Mouse (Mus musculus): ENCODE measurements at regions not wholly inside any gene's neighbourhood (a gene's known extent, or its start where the extent isn't known, plus 50 kb on each side); places are given as distances from the start of the nearest gene placed in this dataset.

- WGBS: 83% methylated on average over 4 of the region's 4 CpGs
- Histone ChIP-seq H3K36me3 (ENCODE audit: control insufficient read depth, insufficient read depth, low read length) (no peaks in the 10 kb centered on the region), H3K27ac (ENCODE audit: insufficient read depth, low read length) (no peak overlapping the region), H3K27me3 (ENCODE audit: control insufficient read depth, insufficient read depth, low read length) (no peaks in the 10 kb centered on the region), H3K4me3 (ENCODE audit: extremely low read depth, insufficient read depth, insufficient read length) (no peak overlapping the region), H3K4me1 (ENCODE audit: control insufficient read depth, insufficient read depth, insufficient read length) (peaks cover 2% of the 10 kb centered on the region; the same call in 1 of the 2 replicates)
- no peak for TF ChIP-seq POLR2A (IDR thresholded peaks at IDR 0.05; ENCODE audit: low read depth, low read length)
- TF ChIP-seq CTCF (IDR thresholded peaks at IDR 0.05; ENCODE audit: extremely low read depth, insufficient read depth, insufficient read length, insufficient replicate concordance): no peak
- DNase-seq (ENCODE audit: low read depth in 1 of 2, low spot score in 2 of 2): no peak
Measured at GRCm38 (mm10) chr17:51683318-51683717, 149.8 kb downstream of the Satb1 start.

DNA sequence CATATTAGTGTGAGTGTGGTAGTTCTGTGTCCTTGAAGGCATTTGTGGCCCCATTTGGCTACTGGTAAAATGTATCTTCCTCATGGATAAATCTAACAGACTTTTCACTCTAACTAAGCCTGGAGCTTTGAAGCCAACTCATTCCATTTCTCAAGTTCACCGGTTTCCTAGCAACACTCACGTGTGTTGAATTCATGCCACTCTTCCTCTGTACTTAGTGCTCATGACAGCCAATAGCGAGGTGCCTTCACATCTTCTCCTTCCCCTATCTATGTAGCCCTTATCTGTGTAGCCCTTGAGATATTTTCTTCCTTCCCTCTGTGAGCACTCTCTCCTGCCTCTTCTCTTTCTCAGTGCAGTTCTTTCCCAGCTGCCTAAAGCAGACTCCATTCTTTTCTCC lies 150.7 kb downstream of the Satb1 start:
- no peaks in the 10 kb centered on the region for H3K36me3 ChIP-seq (ENCODE audit: control insufficient read depth, insufficient read depth, low read length)
- WGBS: 82% methylated on average over 3 of the region's 3 CpGs
- no peaks in the 10 kb centered on the region for H3K27me3 ChIP-seq (ENCODE audit: control insufficient read depth, insufficient read depth, low read length)
- H3K4me1 ChIP-seq (ENCODE audit: control insufficient read depth, insufficient read depth, insufficient read length): no peaks in the 10 kb centered on the region
- no peak for DNase-seq (ENCODE audit: low read depth in 1 of 2, low spot score in 2 of 2)
- no peak overlapping the region for H3K4me3 ChIP-seq (ENCODE audit: extremely low read depth, insufficient read depth, insufficient read length)
- TF ChIP-seq CTCF (IDR thresholded peaks at IDR 0.05; ENCODE audit: extremely low read depth, insufficient read depth, insufficient read length, insufficient replicate concordance) (no peak), POLR2A (IDR thresholded peaks at IDR 0.05; ENCODE audit: low read depth, low read length) (no peak)
- H3K27ac ChIP-seq (ENCODE audit: insufficient read depth, low read length): no peak overlapping the region

DNA sequence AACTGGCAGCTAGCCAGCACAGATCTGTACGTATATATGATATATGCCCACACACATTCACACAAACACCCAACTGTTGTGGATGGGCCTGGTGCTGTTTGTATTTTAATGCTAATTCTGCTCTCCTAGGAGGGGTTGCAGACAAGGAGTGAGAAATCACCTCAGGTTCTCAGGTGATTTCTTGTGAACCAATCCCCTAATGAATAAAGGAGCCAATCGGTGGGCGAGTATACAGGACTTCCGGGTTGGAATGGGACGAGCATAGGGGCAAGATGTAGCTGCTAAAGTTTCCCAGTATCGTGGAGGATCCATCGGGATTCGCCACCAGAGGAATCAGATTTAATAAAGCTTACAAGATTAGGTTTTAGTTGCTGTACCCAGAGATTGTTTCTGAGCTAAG lies 155.6 kb downstream of the Satb1 start:
- WGBS: 94% methylated on average over 8 of the region's 8 CpGs
- H3K27ac ChIP-seq (ENCODE audit: insufficient read depth, low read length): no peak overlapping the region
- DNase-seq (ENCODE audit: low read depth in 1 of 2, low spot score in 2 of 2): no peak
- H3K36me3 ChIP-seq (ENCODE audit: control insufficient read depth, insufficient read depth, low read length): no peaks in the 10 kb centered on the region
- no peak overlapping the region for H3K4me3 ChIP-seq (ENCODE audit: extremely low read depth, insufficient read depth, insufficient read length)
- no peak for TF ChIP-seq POLR2A (IDR thresholded peaks at IDR 0.05; ENCODE audit: low read depth, low read length)
- no peak for TF ChIP-seq CTCF (IDR thresholded peaks at IDR 0.05; ENCODE audit: extremely low read depth, insufficient read depth, insufficient read length, insufficient replicate concordance)
- no peaks in the 10 kb centered on the region for H3K4me1 ChIP-seq (ENCODE audit: control insufficient read depth, insufficient read depth, insufficient read length)
- no peaks in the 10 kb centered on the region for H3K27me3 ChIP-seq (ENCODE audit: control insufficient read depth, insufficient read depth, low read length)

DNA sequence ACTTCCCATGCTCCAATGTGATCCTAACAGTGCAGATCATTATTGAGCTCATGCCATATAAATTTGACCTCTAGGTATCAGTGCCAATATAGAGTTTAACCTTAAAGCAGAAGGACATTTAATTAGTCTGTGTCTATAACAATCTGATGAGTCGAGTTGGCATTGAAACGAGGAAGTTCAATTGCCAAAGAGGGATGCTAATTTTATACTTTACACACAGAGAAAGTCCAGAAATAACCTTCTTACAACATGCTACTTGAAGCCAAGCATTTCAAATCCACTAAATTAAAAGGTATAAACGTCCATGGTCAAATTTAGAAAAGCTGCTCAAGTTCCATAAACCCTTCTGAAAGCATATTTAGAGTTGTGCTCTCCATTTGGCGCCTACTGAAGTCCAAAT lies 174.7 kb downstream of the Satb1 start:
- DNase-seq (ENCODE audit: low read depth in 1 of 2, low spot score in 2 of 2): no peak
- Histone ChIP-seq H3K27ac (ENCODE audit: insufficient read depth, low read length) (no peak overlapping the region), H3K4me1 (ENCODE audit: control insufficient read depth, insufficient read depth, insufficient read length) (no peaks in the 10 kb centered on the region), H3K36me3 (ENCODE audit: control insufficient read depth, insufficient read depth, low read length) (no peaks in the 10 kb centered on the region), H3K27me3 (ENCODE audit: control insufficient read depth, insufficient read depth, low read length) (no peaks in the 10 kb centered on the region), H3K4me3 (ENCODE audit: extremely low read depth, insufficient read depth, insufficient read length) (no peak overlapping the region)
- TF ChIP-seq POLR2A (IDR thresholded peaks at IDR 0.05; ENCODE audit: low read depth, low read length): no peak
- WGBS: 32% methylated on average over 4 of the region's 4 CpGs

DNA sequence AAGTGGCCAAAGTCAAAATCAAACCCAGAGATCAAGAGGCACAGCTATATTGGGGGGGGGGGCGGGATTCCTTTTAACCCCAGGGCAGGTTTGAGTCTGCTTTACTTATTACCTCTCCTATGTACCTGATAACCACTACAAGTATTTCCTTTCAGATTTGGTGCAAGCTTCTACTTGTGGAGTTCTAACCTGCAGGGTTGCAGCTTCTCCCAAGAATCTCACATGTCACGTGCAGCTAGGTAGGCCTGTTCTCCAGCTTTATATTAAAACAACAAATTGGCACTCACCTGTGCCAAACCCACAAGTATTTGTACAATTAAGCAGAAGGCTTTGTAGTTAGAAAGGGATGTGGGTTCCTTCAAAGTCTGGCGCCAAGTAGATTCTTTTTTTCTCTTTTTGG lies 179.2 kb downstream of the Satb1 start:
- Histone ChIP-seq H3K4me1 (ENCODE audit: control insufficient read depth, insufficient read depth, insufficient read length) (no peaks in the 10 kb centered on the region), H3K27ac (ENCODE audit: insufficient read depth, low read length) (no peak overlapping the region), H3K4me3 (ENCODE audit: extremely low read depth, insufficient read depth, insufficient read length) (no peak overlapping the region), H3K27me3 (ENCODE audit: control insufficient read depth, insufficient read depth, low read length) (no peaks in the 10 kb centered on the region), H3K36me3 (ENCODE audit: control insufficient read depth, insufficient read depth, low read length) (no peaks in the 10 kb centered on the region)
- TF ChIP-seq CTCF (IDR thresholded peaks at IDR 0.05; ENCODE audit: extremely low read depth, insufficient read depth, insufficient read length, insufficient replicate concordance) (no peak), POLR2A (IDR thresholded peaks at IDR 0.05; ENCODE audit: low read depth, low read length) (no peak)
- WGBS: 81% methylated on average over 3 of the region's 3 CpGs
- no peak for DNase-seq (ENCODE audit: low read depth in 1 of 2, low spot score in 2 of 2)

- Histone ChIP-seq H3K27me3 (ENCODE audit: control insufficient read depth, insufficient read depth, low read length) (no peaks in the 10 kb centered on the region), H3K4me1 (ENCODE audit: control insufficient read depth, insufficient read depth, insufficient read length) (no peaks in the 10 kb centered on the region), H3K4me3 (ENCODE audit: extremely low read depth, insufficient read depth, insufficient read length) (no peak overlapping the region), H3K36me3 (ENCODE audit: control insufficient read depth, insufficient read depth, low read length) (no peaks in the 10 kb centered on the region), H3K27ac (ENCODE audit: insufficient read depth, low read length) (no peak overlapping the region)
- TF ChIP-seq CTCF (IDR thresholded peaks at IDR 0.05; ENCODE audit: extremely low read depth, insufficient read depth, insufficient read length, insufficient replicate concordance) (no peak), POLR2A (IDR thresholded peaks at IDR 0.05; ENCODE audit: low read depth, low read length) (no peak)
- DNase-seq (ENCODE audit: low read depth in 1 of 2, low spot score in 2 of 2): no peak
- 46% methylated on average over 2 of the region's 2 CpGs for WGBS
Measured at GRCm38 (mm10) chr17:51651880-51652279, 181.2 kb downstream of the Satb1 start.

DNA sequence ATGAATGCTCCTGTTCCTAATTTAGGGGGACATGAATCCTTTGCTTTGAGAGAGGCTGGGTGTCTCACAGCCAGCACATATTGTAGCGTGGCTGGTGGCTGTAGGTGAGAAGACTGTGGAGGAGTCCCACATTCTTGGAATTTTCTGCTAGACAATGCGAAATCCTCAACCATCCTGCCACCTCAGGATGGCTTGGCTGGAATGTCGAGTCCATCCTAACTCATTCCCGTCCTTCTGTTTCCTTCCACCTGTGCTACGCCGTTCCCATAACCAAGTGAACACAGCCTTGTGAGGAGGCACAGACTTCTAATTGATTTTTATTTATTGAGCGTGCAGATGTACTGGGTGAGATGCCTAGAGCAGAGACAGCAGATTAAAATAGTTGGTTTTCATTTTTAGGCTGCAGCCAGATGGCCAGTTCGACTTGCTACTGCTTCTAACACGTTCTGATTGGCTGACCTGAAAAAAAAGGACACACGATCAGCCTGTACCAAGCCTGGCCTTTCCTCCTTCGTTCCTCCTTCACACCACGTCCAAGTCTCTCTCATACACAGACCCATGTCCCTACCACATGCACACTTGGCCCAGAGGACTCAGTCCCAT lies 183.8 kb downstream of the Satb1 start:
- Histone ChIP-seq H3K4me3 (ENCODE audit: extremely low read depth, insufficient read depth, insufficient read length) (no peak overlapping the region), H3K4me1 (ENCODE audit: control insufficient read depth, insufficient read depth, insufficient read length) (no peaks in the 10 kb centered on the region), H3K36me3 (ENCODE audit: control insufficient read depth, insufficient read depth, low read length) (no peaks in the 10 kb centered on the region), H3K27me3 (ENCODE audit: control insufficient read depth, insufficient read depth, low read length) (no peaks in the 10 kb centered on the region), H3K27ac (ENCODE audit: insufficient read depth, low read length) (no peak overlapping the region)
- WGBS: 90% methylated on average over 12 of the region's 12 CpGs
- TF ChIP-seq CTCF (IDR thresholded peaks at IDR 0.05; ENCODE audit: extremely low read depth, insufficient read depth, insufficient read length, insufficient replicate concordance): no peak
- no peak for TF ChIP-seq POLR2A (IDR thresholded peaks at IDR 0.05; ENCODE audit: low read depth, low read length)
- no peak for DNase-seq (ENCODE audit: low read depth in 1 of 2, low spot score in 2 of 2)

Data from spleen, adult 2 months (tissue).